Mouse (Mus musculus) CD4-positive helper T cell, adult 2 months (primary cell): Measurements from ENCODE around the gene Trappc3.
"Not testable (repeated sequence)": the region's sequence is repeated elsewhere in the genome, so short reads cannot be mapped to it uniquely, and the experiment has no call there.

Source experiments
- DNase-seq: peaks from one replicate; pipeline ENCODE4 v3.0.0-alpha.2; 2012; ENCODE audit warnings: low read depth, missing footprints, low spot score

Gene Trappc3

GRCm38 (mm10) chr4:126262119-126262807 is at the start of gene Trappc3:
Gene Trappc3 (plus strand): TSS chr4:126262325.
- DNase-seq, result peak; percentile 97

- no peak for DNase-seq
Observed at GRCm38 (mm10) chr4:126217771-126218170, 44.4 kb upstream of the Trappc3 start.

GRCm38 (mm10) chr4:126219540-126219939 is 42.6 kb upstream of the Trappc3 start:
- not testable (repeated sequence) for DNase-seq

- no peak for DNase-seq
Observed at GRCm38 (mm10) chr4:126220045-126220444, 42.1 kb upstream of the Trappc3 start.

GRCm38 (mm10) chr4:126222631-126223030 is 39.5 kb upstream of the Trappc3 start:
- no peak for DNase-seq

- DNase-seq, result no peak
Observed at GRCm38 (mm10) chr4:126226640-126227039, 35.5 kb upstream of the Trappc3 start.

GRCm38 (mm10) chr4:126227077-126227761 is 34.9 kb upstream of the Trappc3 start:
- DNase-seq, result peak; percentile 79

- no peak for DNase-seq
Observed at GRCm38 (mm10) chr4:126228144-126228543, 34.0 kb upstream of the Trappc3 start.

- DNase-seq, result no peak
Observed at GRCm38 (mm10) chr4:126229900-126230299, 32.2 kb upstream of the Trappc3 start.

- DNase-seq, result no peak
Observed at GRCm38 (mm10) chr4:126233676-126234308, 28.3 kb upstream of the Trappc3 start.

GRCm38 (mm10) chr4:126234496-126235175 is 27.5 kb upstream of the Trappc3 start:
- DNase-seq, result no peak

GRCm38 (mm10) chr4:126235191-126235590 is 26.9 kb upstream of the Trappc3 start:
- peak; percentile 35 for DNase-seq

- DNase-seq, result no peak
Observed at GRCm38 (mm10) chr4:126236467-126237280, 25.5 kb upstream of the Trappc3 start.

GRCm38 (mm10) chr4:126237721-126238242 is 24.3 kb upstream of the Trappc3 start:
- peak; percentile 29 for DNase-seq

GRCm38 (mm10) chr4:126239862-126240475 is 22.2 kb upstream of the Trappc3 start:
- DNase-seq, result no peak

- DNase-seq, result no peak
Observed at GRCm38 (mm10) chr4:126241956-126242355, 20.2 kb upstream of the Trappc3 start.

GRCm38 (mm10) chr4:126242510-126242909 is 19.6 kb upstream of the Trappc3 start:
- DNase-seq, result no peak

GRCm38 (mm10) chr4:126246202-126246889 is 15.8 kb upstream of the Trappc3 start:
- no peak for DNase-seq

- DNase-seq, result no peak
Observed at GRCm38 (mm10) chr4:126248261-126248868, 13.8 kb upstream of the Trappc3 start.
